Mouse (Mus musculus): Measurements from ENCODE around the gene Prkar2b.
A peak's percentile ranks its signal among the peaks of the same experiment; 100 is the strongest.

Gene Prkar2b

DNA sequence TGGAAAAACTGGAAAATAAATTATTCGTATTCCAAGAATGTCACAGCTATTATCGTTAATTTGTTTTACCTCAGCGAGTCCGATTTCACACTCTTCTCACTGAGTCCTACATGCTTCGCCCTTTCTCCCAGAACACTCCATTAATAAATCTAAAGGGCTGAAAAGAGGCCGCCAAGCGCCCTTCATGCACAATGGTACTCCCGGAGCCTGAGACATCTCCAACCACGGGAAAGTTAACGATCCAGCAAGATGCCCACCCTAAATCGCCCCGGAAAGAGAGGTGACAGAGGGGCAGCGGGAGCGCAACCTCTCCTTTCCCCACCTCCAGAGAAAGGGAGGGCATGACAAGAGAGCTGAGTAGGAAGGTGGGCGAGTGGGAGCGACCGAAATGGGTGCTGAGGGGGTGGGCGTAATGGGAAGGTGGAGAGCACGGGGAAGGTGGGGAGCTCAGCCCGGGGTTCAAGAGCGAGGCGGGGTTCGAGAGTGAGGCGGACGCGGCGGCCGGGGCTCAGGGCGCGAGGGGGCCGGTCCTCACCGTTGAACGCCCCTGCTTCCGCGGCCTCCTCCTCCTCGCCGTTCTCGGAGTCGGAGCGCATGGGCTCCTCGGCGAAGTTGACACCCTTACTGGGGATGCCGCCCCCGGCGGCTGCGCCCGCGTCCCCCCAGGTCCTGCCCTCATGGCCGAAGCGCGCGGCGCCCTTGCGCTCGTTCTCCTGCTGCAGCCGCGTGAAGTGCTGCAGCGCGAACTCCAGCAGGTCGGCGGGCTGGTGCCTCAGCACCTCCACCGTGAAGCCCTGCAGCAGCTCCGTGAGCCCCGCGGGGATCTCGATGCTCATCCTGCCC lies 628 bp downstream of the Prkar2b start:
- DNase-seq (ENCODE audit: extremely low spot score, low read depth, low spot score): no peak

DNA sequence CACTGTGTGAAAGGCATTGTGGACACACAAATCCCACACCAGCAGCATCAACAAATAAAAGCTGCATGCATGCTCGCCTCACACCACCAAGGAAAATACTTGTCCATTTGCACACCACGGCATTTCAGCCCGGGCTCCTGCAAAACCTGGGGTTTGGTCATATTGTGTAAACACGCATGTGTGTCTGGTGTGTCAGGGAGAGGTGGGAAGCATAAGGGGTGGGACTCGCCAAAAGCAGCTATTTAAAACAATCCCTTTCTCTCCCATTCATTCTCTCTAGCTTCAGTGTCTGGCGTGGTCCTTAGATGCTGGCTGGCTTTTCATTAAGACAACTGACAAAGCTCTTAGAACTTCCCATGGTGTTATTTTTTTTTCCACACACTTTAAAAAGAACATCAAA lies 1.4 kb downstream of the Prkar2b start:
- DNase-seq (ENCODE audit: extremely low spot score, low read depth, low spot score): no peak

DNA sequence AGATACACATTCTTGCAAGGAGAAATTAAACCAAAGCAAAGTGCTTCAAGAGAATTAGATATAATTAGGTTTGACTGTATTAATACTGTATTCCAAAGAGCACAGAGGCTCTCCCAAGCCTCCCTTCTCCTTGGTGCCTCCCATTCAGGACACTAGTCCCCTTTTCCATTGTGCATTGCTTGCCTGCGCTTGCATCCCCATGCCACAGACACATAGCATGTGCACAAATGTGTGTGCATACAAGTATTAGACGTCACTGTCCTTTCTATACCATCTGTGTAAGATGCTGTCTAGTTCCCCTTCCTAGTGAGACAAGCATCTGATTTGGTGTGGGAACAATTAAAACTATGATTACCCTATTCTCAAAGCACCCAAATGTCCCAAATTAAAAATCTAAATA lies 2.0 kb downstream of the Prkar2b start:
- DNase-seq (ENCODE audit: extremely low spot score, low read depth, low spot score): no peak

- DNase-seq (ENCODE audit: extremely low spot score, low read depth, low spot score): no peak
Measured at GRCm38 (mm10) chr12:32057461-32058199, 3.5 kb downstream of the Prkar2b start.

DNA sequence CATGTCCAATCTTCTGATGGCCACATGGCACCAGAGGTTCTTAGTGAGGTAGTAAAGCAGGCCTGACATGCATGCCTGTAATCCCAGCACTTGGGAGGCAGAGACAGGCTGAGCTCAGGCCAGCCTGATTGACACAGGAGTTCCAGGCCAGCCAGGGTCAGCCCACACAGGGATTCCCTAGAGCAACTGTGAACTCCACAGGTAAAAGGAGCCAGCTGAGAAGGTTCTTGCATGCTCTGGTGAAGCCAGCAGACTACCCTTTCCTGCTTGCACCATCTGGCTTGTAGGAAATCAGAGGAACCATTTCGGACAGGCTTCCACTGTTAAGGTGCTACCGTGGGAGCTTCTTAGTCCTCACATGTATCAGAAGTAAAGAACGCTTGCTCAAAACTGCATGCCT lies 5.3 kb downstream of the Prkar2b start:
- no peak for DNase-seq (ENCODE audit: extremely low spot score, low read depth, low spot score)

GRCm38 (mm10) chr12:32054476-32055166 lies 6.5 kb downstream of the Prkar2b start:
- no peak for DNase-seq (ENCODE audit: extremely low spot score, low read depth, low spot score)

DNA sequence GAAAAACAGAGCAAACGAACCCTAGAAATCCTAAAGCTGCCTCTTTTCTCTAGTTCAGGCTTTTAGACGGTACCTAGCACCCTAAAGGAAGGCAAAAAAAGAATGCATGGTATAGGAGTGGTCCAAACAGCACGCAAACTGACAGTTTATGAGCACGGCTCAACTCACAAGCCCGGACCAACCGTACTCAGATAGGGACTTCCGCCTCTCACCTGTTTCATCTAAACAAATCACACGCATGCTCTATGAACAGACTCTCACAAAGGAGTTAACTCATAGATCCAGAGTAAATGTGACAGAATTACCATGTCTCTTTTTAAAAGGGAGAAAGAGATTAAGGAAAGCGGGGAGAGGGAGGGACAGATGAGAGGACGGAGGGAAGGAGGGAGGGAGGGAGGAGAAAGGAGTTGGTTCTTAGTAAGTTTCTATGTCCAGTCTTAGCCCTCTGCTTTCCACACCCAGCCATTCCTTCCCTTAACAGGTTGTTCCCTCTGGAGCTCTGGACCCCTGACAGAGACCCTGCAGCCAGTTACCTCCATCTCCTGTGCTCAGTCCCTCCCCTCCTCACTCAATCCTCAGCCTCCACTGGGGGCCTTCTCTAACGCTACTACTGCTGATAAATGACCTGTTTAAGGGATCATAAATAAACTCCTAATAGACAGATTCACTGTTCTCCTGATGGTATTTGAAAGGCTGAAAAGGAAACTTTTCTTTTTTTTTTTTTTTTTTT lies 7.3 kb downstream of the Prkar2b start:
- no peak for DNase-seq (ENCODE audit: extremely low spot score, low read depth, low spot score)

GRCm38 (mm10) chr12:32052882-32053281 lies 8.2 kb downstream of the Prkar2b start:
- no peak for DNase-seq (ENCODE audit: extremely low spot score, low read depth, low spot score)

DNA sequence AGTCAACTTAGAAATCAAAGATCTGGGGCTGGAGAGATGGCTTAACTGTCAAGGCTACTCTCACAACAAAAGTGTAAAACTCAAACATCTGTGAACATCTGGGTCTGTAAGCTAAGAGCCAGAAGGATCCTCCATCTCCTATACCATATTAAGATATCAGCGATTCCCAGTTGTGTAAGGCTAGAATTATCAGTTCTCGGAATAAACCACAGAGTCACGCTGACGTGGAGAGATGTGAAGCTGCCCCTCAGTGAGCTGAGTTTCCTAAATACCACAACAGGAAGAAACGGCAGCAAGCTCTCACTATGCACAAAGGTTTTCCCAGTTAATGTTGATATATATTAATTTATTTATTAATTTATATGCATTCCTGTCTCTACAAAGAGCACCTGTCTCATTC lies 10.9 kb downstream of the Prkar2b start:
- DNase-seq (ENCODE audit: extremely low spot score, low read depth, low spot score): no peak

- DNase-seq (ENCODE audit: extremely low spot score, low read depth, low spot score): no peak
Measured at GRCm38 (mm10) chr12:32045566-32046330, 15.3 kb downstream of the Prkar2b start.

GRCm38 (mm10) chr12:32044487-32045134 lies 16.5 kb downstream of the Prkar2b start:
- DNase-seq (ENCODE audit: extremely low spot score, low read depth, low spot score): peak; percentile 84

- no peak for DNase-seq (ENCODE audit: extremely low spot score, low read depth, low spot score)
Measured at GRCm38 (mm10) chr12:32033536-32033935, 27.6 kb downstream of the Prkar2b start.

DNA sequence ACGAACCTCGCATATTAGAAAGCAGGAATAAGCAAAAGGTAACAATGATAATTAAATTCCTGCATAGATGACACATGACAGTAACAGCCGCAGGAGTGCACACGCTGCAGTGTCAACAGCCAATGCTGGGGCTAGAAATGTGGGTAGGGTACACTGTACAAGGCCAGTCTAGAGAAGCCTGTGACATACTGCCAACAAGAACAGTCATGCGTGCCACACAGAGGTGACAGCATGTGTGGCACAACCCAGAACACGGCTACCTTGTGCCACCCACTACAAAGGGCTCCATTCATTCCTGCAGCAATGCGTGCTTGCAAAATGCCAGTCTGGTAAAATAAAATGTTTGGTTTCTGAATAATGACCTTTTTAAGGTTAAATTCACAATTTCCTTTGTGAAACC lies 28.2 kb downstream of the Prkar2b start:
- no peak for DNase-seq (ENCODE audit: extremely low spot score, low read depth, low spot score)

- DNase-seq (ENCODE audit: extremely low spot score, low read depth, low spot score): no peak
Measured at GRCm38 (mm10) chr12:32018376-32018750, 42.7 kb downstream of the Prkar2b start.

DNA sequence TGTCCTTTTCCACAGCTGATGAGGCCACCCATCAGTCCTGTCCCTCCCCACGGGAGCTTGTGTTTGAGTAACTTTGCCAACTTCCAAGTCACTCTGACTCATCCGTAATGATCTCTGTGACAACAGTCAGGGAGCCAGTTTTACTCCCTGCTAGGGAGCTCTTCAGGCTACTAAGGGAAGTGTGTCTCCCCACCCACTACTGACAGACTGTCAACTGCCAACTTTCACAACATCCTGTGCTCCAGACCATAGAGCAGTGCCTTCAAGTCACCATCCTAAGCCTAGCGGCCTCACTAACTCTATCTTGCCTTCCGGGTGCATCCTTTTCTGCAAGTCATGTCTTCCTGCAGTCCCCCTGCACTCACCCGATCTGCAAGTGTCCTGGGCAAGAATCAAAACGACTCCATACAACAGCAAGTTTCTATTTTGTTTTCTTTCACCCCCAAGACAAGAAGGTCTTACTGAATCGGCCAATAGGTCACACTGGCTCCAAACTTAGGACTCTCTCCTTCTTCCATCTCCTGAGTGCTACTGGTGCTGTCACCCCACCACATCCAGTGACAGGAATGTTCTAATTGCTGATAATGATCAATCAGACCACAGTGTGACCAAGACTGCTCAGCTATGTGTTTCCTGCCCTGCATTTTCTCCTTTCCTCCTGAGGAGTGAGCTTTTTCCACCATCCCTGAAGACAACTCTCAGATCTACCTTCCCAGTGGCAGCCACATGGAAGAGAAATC lies 43.3 kb downstream of the Prkar2b start:
- DNase-seq (ENCODE audit: extremely low spot score, low read depth, low spot score): no peak

DNA sequence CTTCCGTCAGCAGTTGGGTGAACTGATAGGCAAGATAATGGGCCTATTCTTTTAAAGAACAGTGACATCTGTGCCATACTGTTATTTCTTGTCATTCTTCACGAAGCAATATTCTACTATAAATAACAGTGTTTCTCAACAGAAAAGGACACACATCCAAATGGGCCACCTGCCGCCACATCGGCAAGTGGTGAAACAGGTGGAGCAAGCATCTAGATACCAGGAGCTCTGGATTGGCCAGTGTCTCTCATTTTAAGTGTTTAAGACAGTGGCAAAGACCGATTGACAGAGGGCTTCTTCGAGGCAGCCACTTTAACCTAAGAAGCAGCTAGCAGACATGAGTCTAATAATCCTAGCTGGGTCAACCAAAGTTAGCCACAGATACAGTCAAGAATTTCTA lies 44.6 kb downstream of the Prkar2b start:
- no peak for DNase-seq (ENCODE audit: extremely low spot score, low read depth, low spot score)

DNA sequence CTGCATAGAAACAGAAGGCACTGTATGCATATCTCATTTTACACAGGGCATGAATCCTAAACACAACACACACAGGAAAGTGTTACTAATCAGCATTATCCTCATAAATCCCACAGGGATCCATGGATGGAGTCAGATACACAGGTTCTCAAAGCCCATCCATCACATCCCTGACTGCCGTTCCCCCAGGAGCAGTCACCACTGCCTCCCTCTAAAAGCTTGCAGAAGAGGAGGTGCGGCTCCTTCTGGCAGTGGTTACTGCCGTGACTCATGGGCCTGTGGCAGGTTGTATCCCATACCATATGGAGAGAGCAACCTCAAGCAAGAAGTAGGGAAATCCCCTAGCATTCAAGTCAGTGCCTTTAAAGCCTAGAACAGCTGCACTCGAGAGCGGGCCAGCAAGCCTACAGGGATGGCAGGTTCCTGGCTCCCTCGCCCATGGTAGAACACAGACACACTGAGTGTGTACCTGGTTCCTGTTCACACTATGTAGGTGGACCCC lies 45.8 kb downstream of the Prkar2b start:
- DNase-seq (ENCODE audit: extremely low spot score, low read depth, low spot score): no peak

DNA sequence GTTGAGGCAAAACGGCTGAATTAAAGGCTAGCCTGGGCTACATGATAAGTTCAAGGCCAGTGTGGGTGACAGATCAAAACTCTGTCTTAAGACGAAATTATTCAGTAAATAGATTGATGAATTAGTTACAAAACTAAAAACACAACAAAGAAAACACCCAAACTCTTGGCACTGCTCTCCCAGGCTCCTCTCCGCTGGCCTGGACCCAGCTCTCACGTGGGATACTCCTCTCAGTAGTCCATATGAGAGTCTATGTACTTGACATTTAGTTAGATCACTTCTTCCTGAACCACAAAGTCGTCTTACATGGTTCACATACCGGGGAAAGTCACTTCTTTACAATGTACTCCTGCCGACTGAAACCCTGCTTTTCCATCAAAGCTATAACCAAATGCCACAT lies 46.3 kb downstream of the Prkar2b start:
- DNase-seq (ENCODE audit: extremely low spot score, low read depth, low spot score): no peak

- DNase-seq (ENCODE audit: extremely low spot score, low read depth, low spot score): no peak
Measured at GRCm38 (mm10) chr12:32012169-32012568, 48.9 kb downstream of the Prkar2b start.

Measured in hindlimb bud, embryonic 11.5 days (tissue).